Mouse (Mus musculus) frontal cortex, postnatal 36 days (tissue): ENCODE data around the gene Adtrp.

Source experiments
- DNase-seq, 2 experiments: peaks; one replicate each; pipeline ENCODE4 v3.0.0; 2022; ENCODE audit warnings: low spot score in 2 of 2

The Adtrp gene

GRCm38 (mm10) chr13:41828296-41828754 lies 19.2 kb downstream of the Adtrp start:
- DNase-seq = no peak

GRCm38 (mm10) chr13:41827581-41827980 lies 19.9 kb downstream of the Adtrp start:
- peak in 1 of 2 experiments; percentile 82 for DNase-seq

GRCm38 (mm10) chr13:41825379-41825966 lies 22.0 kb downstream of the Adtrp start:
- no peak for DNase-seq

GRCm38 (mm10) chr13:41823077-41823476 lies 24.4 kb downstream of the Adtrp start:
- DNase-seq = peak in 1 of 2 experiments; percentile 59

- DNase-seq = peak; percentile 78 to 82
Observed at GRCm38 (mm10) chr13:41822617-41823016, 24.9 kb downstream of the Adtrp start.

GRCm38 (mm10) chr13:41822091-41822490 lies 25.4 kb downstream of the Adtrp start:
- DNase-seq = no peak

- DNase-seq = no peak
Observed at GRCm38 (mm10) chr13:41820947-41821346, 26.5 kb downstream of the Adtrp start.

GRCm38 (mm10) chr13:41819918-41820317 lies 27.6 kb downstream of the Adtrp start:
- no peak for DNase-seq

GRCm38 (mm10) chr13:41819484-41819883 lies 28.0 kb downstream of the Adtrp start:
- DNase-seq = no peak

- DNase-seq = no peak
Observed at GRCm38 (mm10) chr13:41817583-41817982, 29.9 kb downstream of the Adtrp start.

GRCm38 (mm10) chr13:41816643-41817042 lies 30.8 kb downstream of the Adtrp start:
- DNase-seq = no peak

- no peak for DNase-seq
Observed at GRCm38 (mm10) chr13:41810776-41811175, 36.7 kb downstream of the Adtrp start.

GRCm38 (mm10) chr13:41807815-41808214 lies 39.7 kb downstream of the Adtrp start:
- DNase-seq = no peak

- DNase-seq = no peak
Observed at GRCm38 (mm10) chr13:41807300-41807699, 40.2 kb downstream of the Adtrp start.

- DNase-seq = no peak
Observed at GRCm38 (mm10) chr13:41805138-41805820, 42.2 kb downstream of the Adtrp start.

- no peak for DNase-seq
Observed at GRCm38 (mm10) chr13:41803656-41804265, 43.7 kb downstream of the Adtrp start.

GRCm38 (mm10) chr13:41801177-41801636 lies 46.3 kb downstream of the Adtrp start:
- DNase-seq = peak; percentile 77 to 84

- no peak for DNase-seq
Observed at GRCm38 (mm10) chr13:41792849-41793248, 54.6 kb downstream of the Adtrp start.

- no peak for DNase-seq
Observed at GRCm38 (mm10) chr13:41787863-41788536, 59.5 kb downstream of the Adtrp start.

- DNase-seq = no peak
Observed at GRCm38 (mm10) chr13:41786640-41787039, 60.8 kb downstream of the Adtrp start.

GRCm38 (mm10) chr13:41784889-41785701 lies 62.4 kb downstream of the Adtrp start:
- DNase-seq = no peak
